Mouse (Mus musculus) stomach, postnatal 0 days (tissue): ENCODE data around the gene Rps11.

Source experiments
- CTCF ChIP-seq: IDR thresholded peaks from 2 replicates; pipeline ENCODE4 v1.5.1; 2016; ENCODE audit warnings: antibody characterized with exemption, low read depth, mild to moderate bottlenecking, moderate library complexity
- EP300 ChIP-seq: optimal IDR thresholded peaks from 2 replicates; pipeline ENCODE3; 2016; ENCODE audit warnings: antibody characterized with exemption

- TF ChIP-seq CTCF (peak; percentile 56), EP300 (no peak)
Observed at GRCm38 (mm10) chr7:45098541-45099240, 25.5 kb downstream of the Rps11 start.
